ENCODE assay signal across 16 mouse cellular contexts in genomic region chr11:115004070-115004469, GRCm38 (mm10). TPM values are rescaled to one million over a fixed set of nuclear protein-coding genes. Genes with fewer than 3 reads are reported as not detected.
DNase-seq lines count a peak whose midpoint lies in the region; ATAC-seq and TF ChIP-seq lines count a peak whose summit lies in the region.
"Had no signal": no experiment of that assay in that cellular context is flagged by ENCODE, and none has a peak within 500 bp of the region (broad histone marks: within the 10 kb centered on the region; RNA-seq: fewer than 3 reads in every experiment).

No protein-coding gene starts in this region.

- no peak overlapping the region for H3K4me3 ChIP-seq in lung, embryonic 14.5 days (ENCODE audit: low read depth, low read length)
- no peak overlapping the region for H3K4me3 ChIP-seq in brown adipose tissue, adult 24 weeks (ENCODE audit: insufficient read depth, low read depth, low read length)
- no peak overlapping the region for H3K4me3 ChIP-seq in liver, postnatal 0 days (ENCODE audit: low read depth, low read length)
- no peak overlapping the region for H3K4me3 ChIP-seq in small intestine, adult 2 months (ENCODE audit: low read depth, low read length)
- no peak overlapping the region for H3K4me3 ChIP-seq in left cerebral cortex, adult 2 months
- H3K4me3 ChIP-seq: hindbrain, embryonic 10.5 days; myocyte had no signal

- TF ChIP-seq CTCF in lung, embryonic 14.5 days (IDR thresholded peaks at IDR 0.05; ENCODE audit: low read depth): no peak
- TF ChIP-seq CTCF in liver, postnatal 0 days (IDR thresholded peaks at IDR 0.05; ENCODE audit: low read depth): no peak
- no peak for TF ChIP-seq CTCF in small intestine, adult 2 months (IDR thresholded peaks at IDR 0.05; ENCODE audit: extremely low read depth, insufficient read length, insufficient replicate concordance, low read depth, low read length)
- TF ChIP-seq CTCF in left cerebral cortex, adult 2 months (IDR thresholded peaks at IDR 0.05): no peak

- TF ChIP-seq POLR2A in small intestine, adult 2 months (IDR thresholded peaks at IDR 0.05; ENCODE audit: low read depth, low read length): no peak

- ATAC-seq in lung, embryonic 14.5 days (ENCODE audit: insufficient read depth): no peak
- ATAC-seq in liver, postnatal 0 days: peak; percentile 55

- H3K4me1 ChIP-seq in lung, embryonic 14.5 days (ENCODE audit: insufficient read depth): no peaks in the 10 kb centered on the region
- no peaks in the 10 kb centered on the region for H3K4me1 ChIP-seq in brown adipose tissue, adult 24 weeks (ENCODE audit: control insufficient read depth, insufficient read depth, insufficient read length, low read length)
- 0 out of 2 replicates have a peak, but pooled peaks cover 5% of the 10 kb centered on the region for H3K4me1 ChIP-seq in liver, postnatal 0 days (ENCODE audit: insufficient read depth)
- no peaks in the 10 kb centered on the region for H3K4me1 ChIP-seq in small intestine, adult 2 months (ENCODE audit: control insufficient read depth, insufficient read depth, insufficient read length, low read length)
- H3K4me1 ChIP-seq: hindbrain, embryonic 10.5 days had no signal

- H3K27ac ChIP-seq in lung, embryonic 14.5 days (ENCODE audit: low read depth): no peak overlapping the region
- H3K27ac ChIP-seq in brown adipose tissue, adult 24 weeks (replicated peaks; ENCODE audit: low read depth, low read length): peak overlapping the region; percentile 91
- H3K27ac ChIP-seq in liver, postnatal 0 days (ENCODE audit: low read depth): peak overlapping the region; percentile 70
- H3K27ac ChIP-seq in small intestine, adult 2 months (ENCODE audit: insufficient read depth, low read depth, low read length): peak overlapping the region; percentile 25; the same call in 1 of the 2 replicates
- no peak overlapping the region for H3K27ac ChIP-seq in left cerebral cortex, adult 2 months
- H3K27ac ChIP-seq: hindbrain, embryonic 10.5 days had no signal

- no peak for TF ChIP-seq EP300 in liver, postnatal 0 days (IDR thresholded peaks at IDR 0.05; ENCODE audit: low read depth)

- H3K4me2 ChIP-seq in lung, embryonic 14.5 days: no peak overlapping the region
- no peak overlapping the region for H3K4me2 ChIP-seq in liver, postnatal 0 days (ENCODE audit: low read depth, low read length)

- H3K9ac ChIP-seq in lung, embryonic 14.5 days: no peak overlapping the region
- no peak overlapping the region for H3K9ac ChIP-seq in liver, postnatal 0 days (replicated peaks)

- H3K9me3 ChIP-seq in lung, embryonic 14.5 days (ENCODE audit: low read depth, low read length): no peaks in the 10 kb centered on the region
- H3K9me3 ChIP-seq in liver, postnatal 0 days (ENCODE audit: low read length): no peaks in the 10 kb centered on the region
- H3K9me3 ChIP-seq: hindbrain, embryonic 10.5 days had no signal

- peak; percentile 0 for DNase-seq in lung, embryonic 14.5 days
- no peak for DNase-seq in lung, postnatal 10 days
- DNase-seq in liver, postnatal 0 days: peak; percentile 34
- DNase-seq in gastrocnemius, postnatal 36 days: no peak
- no peak for DNase-seq in left cerebral cortex, adult 2 months (ENCODE audit: extremely low spot score in 1 of 2, low spot score in 2 of 2)
- DNase-seq: adrenal gland, postnatal 25 days; cerebellum, adult 2 months; kidney, adult 18-20 months; left cerebral cortex, postnatal 4 days; right cerebral cortex, postnatal 14 days had no signal

- intact Hi-C loops in gastrocnemius, postnatal 36 days (cut with DNase I): no loop called here
- intact Hi-C loops in left cerebral cortex, adult 2 months (cut with DNase I): no loop called here

- 80% methylated on average over 5 of the region's 5 CpGs for WGBS in lung, embryonic 14.5 days
- 37% methylated on average over 5 of the region's 5 CpGs for WGBS in liver, postnatal 0 days (ENCODE audit: insufficient replicate concordance)
- 67% methylated on average over 5 of the region's 5 CpGs for WGBS in small intestine, adult 2 months

- no peaks in the 10 kb centered on the region for H3K36me3 ChIP-seq in lung, embryonic 14.5 days (ENCODE audit: insufficient read depth)
- H3K36me3 ChIP-seq in liver, postnatal 0 days (replicated peaks; ENCODE audit: insufficient read depth, low read length): no peaks in the 10 kb centered on the region
- no peaks in the 10 kb centered on the region for H3K36me3 ChIP-seq in small intestine, adult 2 months (ENCODE audit: control insufficient read depth, insufficient read depth, low read length)
- H3K36me3 ChIP-seq: hindbrain, embryonic 10.5 days had no signal

- no peaks in the 10 kb centered on the region for H3K27me3 ChIP-seq in lung, embryonic 14.5 days (ENCODE audit: insufficient read depth, low read length)
- no peaks in the 10 kb centered on the region for H3K27me3 ChIP-seq in liver, postnatal 0 days (ENCODE audit: insufficient read depth, low read length)
- H3K27me3 ChIP-seq in small intestine, adult 2 months (ENCODE audit: control insufficient read depth, insufficient read depth, low read length): no peaks in the 10 kb centered on the region

RNA-seq across cellular contexts. Expression of gene Cd300c2, which starts 2.4 kb away (rescaled TPM):
- polyA plus RNA-seq in lung, embryonic 14.5 days (2014; fragmentation: Nextera tagmentation; extraction: Ambion mirVana): 2.2 and 3.2 TPM in 2 replicates
- polyA plus RNA-seq in brown adipose tissue, adult 24 weeks (2012; ENCODE audit: insufficient read depth, insufficient read length, missing spikeins): 1.7 and 2.1 TPM in 2 replicates
- polyA plus RNA-seq in liver, postnatal 0 days (2015; fragmentation: Nextera tagmentation; extraction: Ambion mirVana): 16.3 and 17.3 TPM in 2 replicates
- 3.1 and 5.1 TPM in 2 replicates for polyA plus RNA-seq in small intestine, adult 2 months (2012; rRNA removed)
- total RNA-seq in gastrocnemius, postnatal 36 days (2021): under 1 TPM in 1 of 2 experiments, not detected in 1; 0.94 TPM
- 1 to 10 TPM; 3.6 to 3.9 TPM for total RNA-seq in left cerebral cortex, adult 2 months (2021)
- total RNA-seq: megakaryocyte-erythroid progenitor cell, adult 5-6 weeks had no signal
- polyA plus RNA-seq: myocyte had no signal

RNA-seq across cellular contexts. Expression of gene Cd300ld2, which starts 11.9 kb away (rescaled TPM):
- polyA plus RNA-seq in lung, embryonic 14.5 days (2014; fragmentation: Nextera tagmentation; extraction: Ambion mirVana): not detected in 2 replicates
- polyA plus RNA-seq in brown adipose tissue, adult 24 weeks (2012; ENCODE audit: insufficient read depth, insufficient read length, missing spikeins): not detected in 2 replicates
- not detected in 2 replicates for polyA plus RNA-seq in liver, postnatal 0 days (2015; fragmentation: Nextera tagmentation; extraction: Ambion mirVana)
- polyA plus RNA-seq in small intestine, adult 2 months (2012; rRNA removed): not detected in 2 replicates
- total RNA-seq in gastrocnemius, postnatal 36 days (2021): not detected
- not detected for total RNA-seq in left cerebral cortex, adult 2 months (2021)
- total RNA-seq: adrenal gland, postnatal 25 days; left cerebral cortex, postnatal 4 days; megakaryocyte-erythroid progenitor cell, adult 5-6 weeks had no signal
- polyA plus RNA-seq: cerebellum, adult 2 months; hindbrain, embryonic 10.5 days; large intestine, adult 2 months; myocyte had no signal

RNA-seq across cellular contexts. Expression of gene Cd300ld, which starts 14.3 kb away (rescaled TPM):
- polyA plus RNA-seq in lung, embryonic 14.5 days (2014; fragmentation: Nextera tagmentation; extraction: Ambion mirVana): 0.11 and 0.29 TPM in 2 replicates
- 2.3 and 6.2 TPM in 2 replicates for polyA plus RNA-seq in brown adipose tissue, adult 24 weeks (2012; ENCODE audit: insufficient read depth, insufficient read length, missing spikeins)
- 2.2 and 2.4 TPM in 2 replicates for polyA plus RNA-seq in liver, postnatal 0 days (2015; fragmentation: Nextera tagmentation; extraction: Ambion mirVana)
- polyA plus RNA-seq in small intestine, adult 2 months (2012; rRNA removed): 1.2 and 1.5 TPM in 2 replicates
- total RNA-seq in gastrocnemius, postnatal 36 days (2021): under 1 TPM; 0.15 to 0.18 TPM
- total RNA-seq in left cerebral cortex, adult 2 months (2021): under 1 TPM in 1 of 2 experiments, not detected in 1; 0.14 TPM
- total RNA-seq: megakaryocyte-erythroid progenitor cell, adult 5-6 weeks had no signal
- polyA plus RNA-seq: myocyte had no signal

RNA-seq across cellular contexts. Expression of gene Cd300ld4, which starts 22.7 kb away (rescaled TPM):
- not detected in 2 replicates for polyA plus RNA-seq in lung, embryonic 14.5 days (2014; fragmentation: Nextera tagmentation; extraction: Ambion mirVana)
- 3.8 TPM in 1 of 2 replicates, not detected in the other for polyA plus RNA-seq in brown adipose tissue, adult 24 weeks (2012; ENCODE audit: insufficient read depth, insufficient read length, missing spikeins)
- not detected in 2 replicates for polyA plus RNA-seq in liver, postnatal 0 days (2015; fragmentation: Nextera tagmentation; extraction: Ambion mirVana)
- 0.20 TPM in 1 of 2 replicates, not detected in the other for polyA plus RNA-seq in small intestine, adult 2 months (2012; rRNA removed)
- under 1 TPM in 1 of 2 experiments, not detected in 1; 0.35 TPM for total RNA-seq in gastrocnemius, postnatal 36 days (2021)
- total RNA-seq in left cerebral cortex, adult 2 months (2021): not detected
- total RNA-seq: adrenal gland, postnatal 25 days had no signal
- polyA plus RNA-seq: hindbrain, embryonic 10.5 days; myocyte had no signal

RNA-seq across cellular contexts. Expression of gene Cd300ld5, which starts 33.5 kb away (rescaled TPM):
- polyA plus RNA-seq in lung, embryonic 14.5 days (2014; fragmentation: Nextera tagmentation; extraction: Ambion mirVana): not detected in 2 replicates
- 1.5 and 3.8 TPM in 2 replicates for polyA plus RNA-seq in brown adipose tissue, adult 24 weeks (2012; ENCODE audit: insufficient read depth, insufficient read length, missing spikeins)
- polyA plus RNA-seq in liver, postnatal 0 days (2015; fragmentation: Nextera tagmentation; extraction: Ambion mirVana): not detected in 2 replicates
- 0.85 TPM in 1 of 2 replicates, not detected in the other for polyA plus RNA-seq in small intestine, adult 2 months (2012; rRNA removed)
- 1 to 10 TPM in 1 of 2 experiments, not detected in 1; 2.4 TPM for total RNA-seq in gastrocnemius, postnatal 36 days (2021)
- under 1 TPM; 0.77 to 0.96 TPM for total RNA-seq in left cerebral cortex, adult 2 months (2021)
- polyA plus RNA-seq: hindbrain, embryonic 10.5 days; large intestine, adult 2 months had no signal

Comparison
In these comparisons a context has a peak if more than half of its experiments do, and no peak if none do; other contexts are left out.
1. DNase-seq: peak in lung, embryonic 14.5 days (single experiment) and liver, postnatal 0 days (single experiment); none in lung, postnatal 10 days (single experiment), gastrocnemius, postnatal 36 days (0 of 2) and left cerebral cortex, adult 2 months (0 of 2).
2. H3K27ac ChIP-seq: peak in brown adipose tissue, adult 24 weeks (single experiment), liver, postnatal 0 days (single experiment) and small intestine, adult 2 months (single experiment); none in lung, embryonic 14.5 days (single experiment) and left cerebral cortex, adult 2 months (single experiment).